Mouse (Mus musculus) heart, embryonic 11.5 days (tissue): ENCODE data around the gene 1700113H08Rik. TPM values are rescaled to one million over a fixed set of nuclear protein-coding genes. Genes with fewer than 3 reads are reported as not detected.

ENCODE experiments used
- ATAC-seq: fragments of 200-750 bp; cut with Nextera tagmentation; replicated peaks from 2 replicates; pipeline ENCODE4 v1.8.0; 2017; ENCODE audit warnings: moderate library complexity; ENCODE audit not compliant: insufficient number of reproducible peaks, low FRiP score, low TSS enrichment
- H3K27ac ChIP-seq: fragments of 300-500 bp; sonication (generic); 2 replicates; pipeline ENCODE4 v1.5.1; 2014; ENCODE audit warnings: mild to moderate bottlenecking, low read depth, low read length
- H3K27me3 ChIP-seq: fragments of 300-500 bp; sonication (generic); 2 replicates; pipeline ENCODE4 v1.6.1; 2014; ENCODE audit warnings: mild to moderate bottlenecking, low read length, mixed read lengths; ENCODE audit not compliant: control insufficient read depth, insufficient read depth
- H3K36me3 ChIP-seq: fragments of 300-500 bp; sonication (generic); 2 replicates; pipeline ENCODE4 v1.6.1; 2014; ENCODE audit warnings: mild to moderate bottlenecking, low read length, moderate library complexity, mixed read lengths; ENCODE audit not compliant: control insufficient read depth, insufficient read depth
- H3K4me1 ChIP-seq: fragments of 300-500 bp; sonication (generic); 2 replicates; pipeline ENCODE4 v1.6.1; 2014; ENCODE audit warnings: low read length; ENCODE audit not compliant: control insufficient read depth, insufficient read depth
- H3K4me2 ChIP-seq: fragments of 300-500 bp; sonication (generic); 2 replicates; pipeline ENCODE4 v1.6.1; 2014; ENCODE audit warnings: mild to moderate bottlenecking, moderate library complexity
- H3K4me3 ChIP-seq: fragments of 300-500 bp; sonication (generic); 2 replicates; pipeline ENCODE4 v1.5.1; 2014; ENCODE audit warnings: low read depth, low read length
- H3K9ac ChIP-seq: fragments of 300-500 bp; sonication (generic); 2 replicates; pipeline ENCODE4 v1.6.1; 2014; ENCODE audit warnings: mild to moderate bottlenecking, low read depth, low read length, moderate library complexity
- H3K9me3 ChIP-seq: fragments of 300-500 bp; sonication (generic); replicated peaks from 2 replicates; pipeline ENCODE4 v1.6.1; 2016; ENCODE audit warnings: low read length; ENCODE audit not compliant: control insufficient read depth
- WGBS: fragments of 180-500 bp; shearing (Covaris S2); extraction: QIAGEN DNeasy Blood & Tissue Kit; methylation state at CpG from one replicate; pipeline ENCODE4 v1.1.7; 2014; ENCODE audit not compliant: insufficient replicate concordance; 5-methylcytosine and 5-hydroxymethylcytosine counted together
- polyA plus RNA-seq: library from polyadenylated mRNA; unstranded; fragments of >200 nt; fragmentation: Nextera tagmentation; extraction: Ambion mirVana; gene quantifications from 2 replicates; pipeline ENCODE4 v1.2.1, GENCODE M21; 2014

Gene 1700113H08Rik
- polyA plus RNA-seq, 1 experiment from 2014 or later: 0.20 TPM

DNA sequence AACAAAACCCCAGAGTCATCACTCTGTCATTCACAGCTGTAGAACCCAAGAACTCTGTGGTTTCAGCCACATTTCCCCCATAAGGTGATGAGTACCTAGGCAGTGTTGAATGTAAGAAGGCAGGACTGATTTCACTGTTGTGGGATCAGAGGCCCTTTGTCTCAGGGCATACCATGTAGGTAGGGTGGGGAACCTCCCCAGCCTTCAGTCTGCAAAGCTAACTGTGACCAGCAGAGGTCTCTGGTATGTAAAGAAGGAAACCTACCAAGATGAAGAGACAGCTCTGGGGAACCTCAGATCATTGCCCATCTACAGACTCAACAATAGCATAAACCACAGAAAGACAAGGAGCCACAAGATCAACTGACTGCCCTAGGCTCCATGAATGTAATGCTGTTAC, 36.4 kb downstream of the 1700113H08Rik start:
- no peak for ATAC-seq
- H3K4me1 ChIP-seq: no peaks in the 10 kb centered on the region
- no peak overlapping the region for H3K4me2 ChIP-seq
- no peak overlapping the region for H3K27ac ChIP-seq
- H3K9ac ChIP-seq: no peak overlapping the region
- no peaks in the 10 kb centered on the region for H3K27me3 ChIP-seq
- no peak overlapping the region for H3K4me3 ChIP-seq
- H3K9me3 ChIP-seq: no peaks in the 10 kb centered on the region
- H3K36me3 ChIP-seq: no peaks in the 10 kb centered on the region

DNA sequence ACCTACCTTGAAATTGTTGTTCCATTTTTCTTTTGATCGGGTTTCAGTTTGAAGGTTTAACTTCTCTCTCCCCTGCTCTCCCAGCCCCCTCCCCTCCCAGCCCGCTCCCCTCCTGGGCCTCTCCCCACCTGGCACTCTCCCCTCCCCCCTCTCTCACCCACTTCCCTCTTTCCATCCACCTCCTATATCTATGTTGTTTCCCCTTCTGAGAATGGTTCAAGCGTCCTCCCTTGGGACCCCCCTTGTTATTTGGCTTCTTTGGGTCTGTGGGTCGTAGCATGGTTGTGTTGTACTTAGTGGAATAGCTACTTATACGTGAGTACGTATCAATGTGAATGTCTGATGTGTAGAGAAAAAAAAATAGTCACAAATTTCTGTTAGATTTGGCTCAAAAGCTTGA, 40.9 kb downstream of the 1700113H08Rik start:
- Histone ChIP-seq H3K27me3 (no peaks in the 10 kb centered on the region), H3K4me2 (no peak overlapping the region), H3K9ac (no peak overlapping the region), H3K27ac (no peak overlapping the region), H3K36me3 (no peaks in the 10 kb centered on the region), H3K9me3 (no peaks in the 10 kb centered on the region), H3K4me3 (no peak overlapping the region), H3K4me1 (no peaks in the 10 kb centered on the region)
- 68% methylated on average over 6 of the region's 6 CpGs for WGBS
- no peak for ATAC-seq

DNA sequence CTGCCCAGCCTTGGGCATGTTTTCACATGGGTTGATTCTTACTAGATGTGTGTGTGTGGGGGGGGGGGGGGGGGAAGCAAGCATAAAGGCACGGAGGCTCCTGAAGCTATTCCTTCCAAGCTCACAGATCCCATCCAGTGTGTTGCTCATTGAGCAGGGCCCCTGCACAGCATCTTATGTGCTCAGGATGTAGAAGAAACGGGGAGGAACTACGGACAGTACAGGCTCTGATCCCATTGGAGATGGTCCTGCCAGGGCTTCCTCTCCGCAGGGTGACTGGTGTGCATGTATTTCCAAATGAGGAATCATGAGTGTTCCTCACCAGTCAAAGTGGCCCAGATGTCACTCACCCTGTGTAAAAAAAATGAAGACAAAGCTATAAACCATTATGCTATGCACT, 42.8 kb downstream of the 1700113H08Rik start:
- Histone ChIP-seq H3K9me3 (no peaks in the 10 kb centered on the region), H3K27ac (no peak overlapping the region), H3K36me3 (no peaks in the 10 kb centered on the region), H3K9ac (no peak overlapping the region), H3K4me2 (no peak overlapping the region), H3K4me1 (no peaks in the 10 kb centered on the region), H3K27me3 (no peaks in the 10 kb centered on the region), H3K4me3 (no peak overlapping the region)
- ATAC-seq: no peak
- 81% methylated on average over 4 of the region's 4 CpGs for WGBS

DNA sequence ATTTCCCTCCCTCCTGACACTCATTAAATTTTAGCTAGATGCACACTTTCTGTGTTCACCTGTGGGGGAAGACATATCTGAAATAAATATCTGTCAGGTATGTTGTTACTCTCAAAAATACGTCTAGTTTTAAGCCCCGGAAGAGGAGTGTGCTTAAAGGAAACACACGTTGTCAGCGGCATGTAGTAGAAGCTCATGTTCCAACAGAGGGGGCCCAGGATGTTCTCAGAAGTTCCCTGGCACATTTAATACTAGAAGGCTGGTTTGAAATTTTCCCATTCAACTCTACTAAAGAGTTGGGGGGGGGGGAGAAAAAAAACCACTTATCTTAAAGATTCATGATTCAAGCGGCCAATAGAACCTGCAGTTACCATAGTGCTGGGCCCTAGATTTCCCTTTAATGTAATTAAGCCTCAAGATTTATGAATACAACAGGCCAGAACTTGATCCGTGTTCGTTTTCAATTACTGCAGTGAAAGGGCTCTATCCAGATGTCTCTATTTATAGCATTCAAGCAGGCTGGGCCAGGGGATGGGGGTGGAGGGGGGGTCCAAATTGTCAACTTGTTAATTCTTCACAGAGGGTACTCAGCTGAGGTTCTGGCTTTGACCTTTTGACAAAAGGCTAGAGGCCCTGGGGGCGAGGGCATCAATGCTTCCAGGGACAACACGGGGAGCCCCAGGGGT, 43.6 kb downstream of the 1700113H08Rik start:
- no peak overlapping the region for H3K27ac ChIP-seq
- no peaks in the 10 kb centered on the region for H3K36me3 ChIP-seq
- H3K9ac ChIP-seq: no peak overlapping the region
- no peak overlapping the region for H3K4me3 ChIP-seq
- no peaks in the 10 kb centered on the region for H3K4me1 ChIP-seq
- no peak overlapping the region for H3K4me2 ChIP-seq
- WGBS: 53% methylated on average over 9 of the region's 9 CpGs
- ATAC-seq: no peak
- H3K9me3 ChIP-seq: no peaks in the 10 kb centered on the region
- no peaks in the 10 kb centered on the region for H3K27me3 ChIP-seq

GRCm38 (mm10) chr10:87101951-87102320, 44.1 kb downstream of the 1700113H08Rik start:
- Histone ChIP-seq H3K9ac (no peak overlapping the region), H3K36me3 (no peaks in the 10 kb centered on the region), H3K4me3 (no peak overlapping the region), H3K9me3 (no peaks in the 10 kb centered on the region), H3K27ac (no peak overlapping the region), H3K27me3 (no peaks in the 10 kb centered on the region), H3K4me1 (no peaks in the 10 kb centered on the region), H3K4me2 (no peak overlapping the region)
- 60% methylated on average over 3 of the region's 3 CpGs for WGBS
- ATAC-seq: no peak

DNA sequence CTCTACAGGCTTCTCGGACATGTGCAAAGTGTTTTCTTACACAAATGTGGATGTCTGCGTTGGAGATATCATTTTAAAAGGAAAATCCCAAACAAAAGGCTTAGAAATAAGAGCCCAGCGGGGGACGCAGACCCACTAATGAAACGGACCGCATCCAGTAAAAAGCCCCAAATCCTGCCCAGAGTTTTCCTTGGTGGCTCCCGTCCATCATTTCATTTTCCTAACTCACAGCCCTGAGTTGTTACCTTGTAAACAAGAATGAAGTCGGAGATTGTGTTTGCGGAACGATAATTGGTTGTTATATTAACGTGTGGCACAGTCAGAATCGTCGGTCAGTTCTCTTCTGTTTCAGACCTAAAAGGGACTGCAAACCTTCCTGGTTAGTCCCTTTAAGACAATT, 44.6 kb downstream of the 1700113H08Rik start:
- ATAC-seq: no peak
- no peaks in the 10 kb centered on the region for H3K36me3 ChIP-seq
- no peaks in the 10 kb centered on the region for H3K9me3 ChIP-seq
- no peak overlapping the region for H3K4me2 ChIP-seq
- WGBS: 82% methylated on average over 13 of the region's 13 CpGs
- no peak overlapping the region for H3K27ac ChIP-seq
- no peak overlapping the region for H3K9ac ChIP-seq
- H3K4me1 ChIP-seq: no peaks in the 10 kb centered on the region
- H3K4me3 ChIP-seq: no peak overlapping the region
- no peaks in the 10 kb centered on the region for H3K27me3 ChIP-seq

DNA sequence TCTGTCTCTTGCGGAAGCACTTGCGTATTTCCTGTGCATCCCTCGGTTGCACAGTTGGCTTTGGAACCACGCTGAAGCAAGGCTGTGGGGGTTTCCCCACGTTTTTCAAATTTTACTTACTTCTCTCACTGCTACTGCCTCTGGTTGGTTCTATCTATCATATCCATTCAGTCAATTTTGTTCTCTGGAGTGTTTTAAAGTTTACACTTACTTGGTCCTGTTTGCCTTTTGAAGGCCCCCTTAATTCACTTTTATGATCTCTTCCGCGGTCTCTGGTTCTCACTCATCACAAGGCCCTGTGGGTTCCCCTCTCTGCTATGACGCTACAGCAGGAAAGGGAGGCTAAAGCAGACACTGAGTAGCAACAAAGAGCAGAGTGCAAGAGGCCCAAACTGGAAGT, 45.4 kb downstream of the 1700113H08Rik start:
- H3K4me2 ChIP-seq: no peak overlapping the region
- H3K27ac ChIP-seq: no peak overlapping the region
- H3K4me3 ChIP-seq: no peak overlapping the region
- H3K9ac ChIP-seq: no peak overlapping the region
- H3K27me3 ChIP-seq: no peaks in the 10 kb centered on the region
- H3K36me3 ChIP-seq: no peaks in the 10 kb centered on the region
- no peak for ATAC-seq
- no peaks in the 10 kb centered on the region for H3K4me1 ChIP-seq
- WGBS: 77% methylated on average over 8 of the region's 8 CpGs
- H3K9me3 ChIP-seq: no peaks in the 10 kb centered on the region

DNA sequence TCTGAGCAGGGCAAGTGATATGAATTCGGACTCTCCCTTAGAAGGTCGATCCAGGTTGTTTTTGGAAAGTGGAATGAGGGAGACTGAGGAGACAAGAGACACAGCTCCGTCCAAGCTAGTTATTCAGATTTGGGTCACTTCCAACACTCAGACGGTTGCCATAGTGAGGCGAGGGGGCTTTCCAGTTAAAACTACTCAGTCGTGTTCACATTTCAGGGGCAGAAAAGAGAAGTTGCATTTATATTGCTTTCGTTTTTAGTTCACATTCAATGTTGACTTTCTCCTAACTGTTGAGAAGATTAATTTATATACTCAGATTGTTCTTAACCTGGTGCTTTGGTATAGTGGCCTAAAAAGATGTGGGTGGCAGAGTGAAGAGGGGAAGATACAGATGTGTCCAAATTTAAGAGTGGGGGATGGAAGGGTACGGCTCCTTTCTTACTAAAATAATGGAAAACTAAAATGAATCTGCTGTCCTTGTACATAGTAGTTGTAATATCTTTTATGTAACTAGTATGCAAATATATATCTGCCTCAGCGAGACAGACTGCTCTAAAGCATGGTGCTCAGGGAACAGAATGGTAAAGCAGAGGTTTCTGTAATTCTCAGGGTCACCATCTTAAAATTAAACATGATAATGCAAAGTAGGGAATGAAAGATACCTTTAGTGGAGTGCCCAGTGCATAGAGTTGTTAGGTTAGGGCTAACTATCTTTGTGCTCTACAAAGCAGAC, 49.9 kb downstream of the 1700113H08Rik start:
- H3K36me3 ChIP-seq: no peaks in the 10 kb centered on the region

DNA sequence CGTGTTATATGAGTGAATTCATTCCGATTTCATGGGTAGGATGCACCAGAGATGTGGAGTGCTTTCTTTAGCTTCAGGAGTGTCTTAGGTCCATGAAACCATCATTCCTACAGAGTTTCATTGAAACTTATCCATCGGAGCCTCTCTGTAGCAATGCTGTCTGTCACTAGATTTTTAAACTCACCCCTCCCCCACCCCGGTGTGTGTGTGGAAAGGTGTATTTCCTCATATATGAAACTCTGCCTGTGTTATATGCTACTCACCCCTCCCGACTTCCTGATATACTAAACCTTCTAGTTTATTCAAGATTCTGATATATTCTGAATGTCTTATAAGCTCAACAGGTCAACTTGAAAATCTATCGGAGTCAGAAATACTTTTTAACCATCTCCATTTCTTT, 50.5 kb downstream of the 1700113H08Rik start:
- WGBS: 82% methylated on average over 6 of the region's 6 CpGs
- Histone ChIP-seq H3K9me3 (no peaks in the 10 kb centered on the region), H3K4me2 (no peak overlapping the region), H3K4me1 (no peaks in the 10 kb centered on the region), H3K9ac (no peak overlapping the region), H3K27me3 (no peaks in the 10 kb centered on the region), H3K36me3 (no peaks in the 10 kb centered on the region), H3K4me3 (no peak overlapping the region), H3K27ac (no peak overlapping the region)
- ATAC-seq: no peak

More for the DNA sequence above, 49.9 kb downstream of the 1700113H08Rik start:
- ATAC-seq: no peak
- no peaks in the 10 kb centered on the region for H3K9me3 ChIP-seq
- no peaks in the 10 kb centered on the region for H3K4me1 ChIP-seq
- no peak overlapping the region for H3K27ac ChIP-seq
- no peak overlapping the region for H3K4me2 ChIP-seq
- no peak overlapping the region for H3K9ac ChIP-seq
- no peak overlapping the region for H3K4me3 ChIP-seq
- 78% methylated on average over 9 of the region's 9 CpGs for WGBS
- no peaks in the 10 kb centered on the region for H3K27me3 ChIP-seq
